Mouse (Mus musculus): ENCODE measurements around the gene Eme2. TPM values are rescaled to one million over a fixed set of nuclear protein-coding genes. Genes with fewer than 3 reads are reported as not detected.

The Eme2 gene
- 40.2 and 43.2 TPM in 2 replicates for polyA plus RNA-seq (2012; rRNA removed)

GRCm38 (mm10) chr17:24894995-24895547 lies at the start of gene Eme2, which contains the start of gene Mrps34:
Eme2 (minus strand) TSS chr17:24895087.
Mrps34 (plus strand) TSS chr17:24895116.

GRCm38 (mm10) chr17:24936259-24937237 lies 41.7 kb upstream of the Eme2 start, which contains the start of gene Mapk8ip3:
Mapk8ip3 (minus strand) TSS chr17:24936977.

DNA sequence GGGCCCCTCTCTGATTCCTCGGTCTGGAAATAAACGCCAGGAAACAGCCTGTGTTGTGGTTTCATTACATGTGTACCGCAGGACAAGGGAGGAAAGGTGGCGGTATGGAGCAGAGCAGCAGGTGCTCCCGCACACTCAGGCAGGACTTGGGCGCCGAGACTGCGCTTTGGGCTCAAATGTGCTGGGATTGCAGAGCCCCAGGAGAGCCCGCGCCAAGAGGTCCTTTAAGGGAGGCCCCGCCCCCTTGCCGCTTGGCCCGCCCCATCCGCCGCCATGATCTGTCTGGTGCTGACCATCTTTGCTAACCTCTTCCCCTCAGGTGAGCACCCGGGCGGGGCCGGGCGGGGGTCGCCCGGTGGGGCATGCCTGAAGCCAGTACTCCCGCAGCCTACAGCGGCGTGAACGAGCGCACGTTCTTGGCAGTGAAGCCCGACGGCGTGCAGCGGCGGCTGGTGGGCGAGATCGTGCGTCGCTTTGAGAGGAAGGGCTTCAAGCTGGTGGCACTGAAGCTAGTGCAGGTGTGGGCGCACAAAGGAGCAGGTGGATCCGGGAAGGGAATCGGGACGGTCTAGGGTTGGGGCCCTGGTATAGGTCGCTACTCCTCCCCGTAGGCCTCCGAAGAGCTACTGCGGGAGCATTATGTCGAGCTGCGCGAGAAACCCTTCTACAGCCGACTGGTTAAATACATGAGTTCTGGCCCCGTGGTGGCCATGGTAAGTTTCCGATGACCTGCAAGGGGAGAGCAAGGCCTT lies 1.5 kb upstream of the Eme2 start, which contains the start of gene Nme3:
Gene Nme3, plus strand, starts transcription at position 260 of the 752 bp plus-strand sequence.

GRCm38 (mm10) chr17:24886134-24886931 lies 8.6 kb downstream of the Eme2 start, which contains the start of the genes Nubp2 and Spsb3:
Nubp2 (minus strand) TSS chr17:24886349.
Spsb3 (plus strand) TSS chr17:24886643.

DNA sequence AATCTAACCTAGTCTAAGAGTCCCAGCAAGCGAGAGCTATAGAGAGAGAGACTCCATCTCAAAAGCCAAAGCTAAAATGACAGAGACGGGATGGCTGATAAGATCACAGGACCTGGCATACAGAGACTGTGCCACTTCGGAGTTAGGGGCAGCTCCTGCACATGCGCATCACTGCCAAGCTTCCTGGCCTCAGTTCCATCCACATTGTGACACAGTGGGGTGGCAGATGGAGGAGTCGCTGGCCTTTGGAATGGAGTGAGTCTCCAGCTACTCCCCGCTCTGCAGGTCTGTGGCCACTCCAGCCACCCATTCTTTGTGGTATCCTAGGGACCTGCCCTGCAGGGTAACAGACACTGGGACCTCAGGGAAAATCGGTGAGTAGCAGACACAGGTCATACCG lies 29.1 kb downstream of the Eme2 start, which contains the start of gene Igfals:
Gene Igfals, plus strand, starts transcription at position 222 of the 400 bp plus-strand sequence.

DNA sequence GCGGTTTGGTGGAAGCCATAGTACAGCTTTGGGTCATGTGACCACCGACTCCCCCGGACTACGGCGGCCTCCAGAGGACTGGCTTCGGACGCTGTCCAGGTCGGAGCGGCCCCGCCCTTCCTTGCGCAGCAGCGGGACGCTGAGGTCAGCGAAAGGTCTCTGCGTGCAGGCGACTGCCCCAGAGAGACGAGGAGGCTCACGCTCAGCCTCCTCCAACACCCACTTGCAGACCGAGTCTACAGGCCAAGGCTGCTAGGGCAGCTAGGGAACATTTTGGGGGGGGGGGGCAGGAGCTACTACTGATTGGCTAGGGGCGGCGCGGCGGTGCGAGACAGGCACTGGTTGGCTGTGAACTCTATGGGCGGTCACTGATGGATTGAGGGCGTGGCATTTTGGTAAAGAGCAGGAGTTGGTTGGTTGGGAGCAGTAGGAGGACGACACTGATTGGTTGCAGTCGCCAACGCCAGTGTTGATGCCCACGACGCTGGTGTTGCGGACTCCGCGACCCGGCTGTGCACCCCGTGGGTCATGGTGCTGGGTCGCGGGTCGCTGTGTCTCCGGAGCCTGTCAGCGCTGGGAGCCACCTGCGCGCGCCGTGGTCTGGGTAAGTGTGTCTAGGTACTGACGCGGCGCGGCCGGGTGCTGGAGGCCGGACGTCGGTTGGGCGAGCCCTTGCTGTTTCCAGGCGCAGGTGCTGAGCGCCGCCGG lies 44.7 kb downstream of the Eme2 start, which contains the start of gene Fahd1:
Gene Fahd1, minus strand, starts transcription at position 300 of the 708 bp plus-strand sequence.

GRCm38 (mm10) chr17:24839842-24840241 lies 55.0 kb downstream of the Eme2 start, which contains the start of gene Hagh:
Hagh (plus strand) TSS chr17:24840143.

Other genes with a start within 250 kb of the Eme2 start
- gene Slc9a3r2, start 244.8 kb downstream of the Eme2 start, polyA plus RNA-seq (2012; rRNA removed) = 81.0 and 93.6 TPM in 2 replicates
- gene Npw, start 236.6 kb downstream of the Eme2 start, polyA plus RNA-seq (2012; rRNA removed) = 0.44 and 0.66 TPM in 2 replicates
- gene Zfp598, start 225.4 kb downstream of the Eme2 start, polyA plus RNA-seq (2012; rRNA removed) = 124 and 127 TPM in 2 replicates
- 4.1 and 4.6 TPM in 2 replicates for gene Syngr3, start 205.1 kb downstream of the Eme2 start, polyA plus RNA-seq (2012; rRNA removed)
- gene Gfer, start 198.9 kb downstream of the Eme2 start, polyA plus RNA-seq (2012; rRNA removed) = 59.1 and 69.9 TPM in 2 replicates
- gene Noxo1, start 198.9 kb downstream of the Eme2 start, polyA plus RNA-seq (2012; rRNA removed) = 235 and 246 TPM in 2 replicates
- 43.3 and 49.1 TPM in 2 replicates for gene Tbl3, start 187.4 kb downstream of the Eme2 start, polyA plus RNA-seq (2012; rRNA removed)
- not detected in 2 replicates for gene Rnf151, start 177.0 kb downstream of the Eme2 start, polyA plus RNA-seq (2012; rRNA removed)
- gene Rps2, start 177.0 kb downstream of the Eme2 start, polyA plus RNA-seq (2012; rRNA removed) = 3,267 and 3,407 TPM in 2 replicates
- gene Ndufb10, start 170.6 kb downstream of the Eme2 start, polyA plus RNA-seq (2012; rRNA removed) = 285 and 351 TPM in 2 replicates
- gene Rpl3l, start 167.3 kb downstream of the Eme2 start, polyA plus RNA-seq (2012; rRNA removed) = 0.10 and 0.13 TPM in 2 replicates
- 91.4 and 133 TPM in 2 replicates for gene Msrb1, start 158.4 kb downstream of the Eme2 start, polyA plus RNA-seq (2012; rRNA removed)
- 0.24 and 0.30 TPM in 2 replicates for gene Hs3st6, start 142.1 kb downstream of the Eme2 start, polyA plus RNA-seq (2012; rRNA removed)
- gene Meiob, start 90.8 kb downstream of the Eme2 start, polyA plus RNA-seq (2012; rRNA removed) = not detected in 2 replicates
- gene Hagh, start 54.9 kb downstream of the Eme2 start, polyA plus RNA-seq (2012; rRNA removed) = 165 and 180 TPM in 2 replicates
- gene Fahd1, start 44.7 kb downstream of the Eme2 start, polyA plus RNA-seq (2012; rRNA removed) = 34.9 and 43.1 TPM in 2 replicates
- 4.1 and 4.8 TPM in 2 replicates for gene Igfals, start 29.1 kb downstream of the Eme2 start, polyA plus RNA-seq (2012; rRNA removed)
- gene Nubp2, start 8.7 kb downstream of the Eme2 start, polyA plus RNA-seq (2012; rRNA removed) = 28.4 and 29.3 TPM in 2 replicates
- 112 and 128 TPM in 2 replicates for gene Spsb3, start 8.4 kb downstream of the Eme2 start, polyA plus RNA-seq (2012; rRNA removed)
- gene Mrps34, start within 50 bp of the Eme2 start, polyA plus RNA-seq (2012; rRNA removed) = 233 and 246 TPM in 2 replicates
- gene Nme3, start 1.4 kb upstream of the Eme2 start, polyA plus RNA-seq (2012; rRNA removed) = 66.8 and 90.4 TPM in 2 replicates
- gene Mapk8ip3, start 41.9 kb upstream of the Eme2 start, polyA plus RNA-seq (2012; rRNA removed) = 75.9 and 79.6 TPM in 2 replicates
- 11.4 and 19.2 TPM in 2 replicates for gene Jpt2, start 65.6 kb upstream of the Eme2 start, polyA plus RNA-seq (2012; rRNA removed)
- 13.7 and 13.8 TPM in 2 replicates for gene Cramp1l, start 120.7 kb upstream of the Eme2 start, polyA plus RNA-seq (2012; rRNA removed)
- gene Ift140, start 121.0 kb upstream of the Eme2 start, polyA plus RNA-seq (2012; rRNA removed) = 9.6 and 10.6 TPM in 2 replicates
- gene Tmem204, start 188.5 kb upstream of the Eme2 start, polyA plus RNA-seq (2012; rRNA removed) = 22.1 and 24.6 TPM in 2 replicates
- 14.7 and 16.1 TPM in 2 replicates for gene Telo2, start 220.9 kb upstream of the Eme2 start, polyA plus RNA-seq (2012; rRNA removed)
- gene Ptx4, start 225.7 kb upstream of the Eme2 start, polyA plus RNA-seq (2012; rRNA removed) = 0.13 and 0.14 TPM in 2 replicates
- gene Clcn7, start 238.3 kb upstream of the Eme2 start, polyA plus RNA-seq (2012; rRNA removed) = 24.7 and 25.7 TPM in 2 replicates

Measured in colon, adult 2 months (tissue).